Mouse (Mus musculus): ENCODE measurements around the gene Slc28a2. TPM values are rescaled to one million over a fixed set of nuclear protein-coding genes. Genes with fewer than 3 reads are reported as not detected.
"Not testable (repeated sequence)": the region's sequence is repeated elsewhere in the genome, so short reads cannot be mapped to it uniquely, and the experiment has no call there.

Gene Slc28a2
- total RNA-seq, 2 experiments from 2014 or later, result 11.7 to 16.5 TPM

- no peak for ATAC-seq (replicated peaks; ENCODE audit: low FRiP score, poor library complexity, severe bottlenecking)
Observed at GRCm38 (mm10) chr2:122466901-122467300, 40.6 kb downstream of the Slc28a2 start.

DNA sequence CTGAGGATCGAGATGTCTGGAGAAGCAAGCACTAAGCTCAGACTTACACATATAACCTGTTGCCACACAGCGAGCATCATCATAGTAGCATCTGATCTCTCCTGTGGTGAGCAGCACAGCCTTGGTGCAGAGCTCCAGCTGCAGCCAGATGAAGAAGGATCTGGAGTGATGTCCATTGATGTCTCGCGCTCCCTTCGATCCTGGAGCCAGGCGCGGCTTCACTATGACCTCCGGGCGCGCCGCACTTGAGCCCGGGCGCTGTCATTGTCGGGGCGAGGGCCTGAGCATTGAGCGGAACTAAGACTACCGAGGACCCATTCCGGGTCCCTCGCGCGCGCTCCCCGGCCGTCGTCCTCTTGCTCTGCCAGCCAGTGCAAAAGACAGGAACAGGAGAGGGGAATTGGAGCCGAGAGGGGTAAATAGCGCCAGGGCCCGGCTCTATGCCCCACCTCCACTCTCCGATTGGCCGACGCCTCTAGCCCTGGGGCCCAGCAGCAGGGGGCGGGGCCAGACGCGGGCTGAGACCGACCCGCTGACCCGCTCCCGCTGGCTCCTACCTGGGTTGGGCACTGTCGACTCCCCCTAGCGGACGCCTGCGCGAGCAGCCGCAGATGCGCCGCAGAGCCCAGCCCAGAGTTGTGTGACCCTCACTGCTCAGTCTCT is 41.2 kb downstream of the Slc28a2 start:
- ATAC-seq (replicated peaks; ENCODE audit: low FRiP score, poor library complexity, severe bottlenecking), result peak; percentile 99

DNA sequence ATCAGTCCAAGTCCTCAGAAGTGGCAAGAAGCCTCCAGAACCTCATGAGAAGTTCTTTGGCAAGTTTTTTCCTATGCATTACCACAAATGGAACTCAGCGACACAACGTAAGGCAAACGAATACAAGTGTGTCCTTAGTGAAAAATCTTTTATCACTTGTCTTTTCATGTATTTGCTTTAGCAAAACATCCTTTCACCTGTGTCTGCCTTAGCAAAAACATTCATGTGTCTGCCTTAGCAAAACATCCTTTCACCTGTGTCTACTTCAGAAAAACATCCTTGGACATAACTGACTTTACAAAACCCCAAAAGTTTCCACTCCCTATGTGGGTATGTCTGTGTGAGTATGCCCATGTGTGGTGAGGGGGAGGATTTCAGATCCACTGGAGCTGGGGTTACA is 42.9 kb downstream of the Slc28a2 start:
- no peak for ATAC-seq (replicated peaks; ENCODE audit: low FRiP score, poor library complexity, severe bottlenecking)

DNA sequence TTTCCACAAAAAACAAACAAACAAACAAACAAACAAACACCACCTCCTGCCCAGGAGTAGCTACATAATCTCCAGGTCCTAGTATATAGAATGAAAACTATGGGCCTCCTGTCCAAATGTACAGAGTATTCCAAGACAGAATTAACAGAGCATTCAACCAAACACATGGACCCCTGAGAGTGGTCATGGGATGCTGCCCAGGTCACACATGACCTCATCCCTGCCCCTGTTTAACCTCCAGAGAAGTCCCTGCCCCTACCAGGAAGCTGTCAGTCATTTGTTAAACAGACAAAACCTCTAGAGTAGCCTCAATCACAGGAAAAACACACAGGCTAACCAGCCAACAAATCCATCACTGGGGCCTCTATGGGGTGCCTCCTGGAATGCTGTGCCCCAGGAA is 50.3 kb downstream of the Slc28a2 start:
- ATAC-seq (replicated peaks; ENCODE audit: low FRiP score, poor library complexity, severe bottlenecking), result no peak

DNA sequence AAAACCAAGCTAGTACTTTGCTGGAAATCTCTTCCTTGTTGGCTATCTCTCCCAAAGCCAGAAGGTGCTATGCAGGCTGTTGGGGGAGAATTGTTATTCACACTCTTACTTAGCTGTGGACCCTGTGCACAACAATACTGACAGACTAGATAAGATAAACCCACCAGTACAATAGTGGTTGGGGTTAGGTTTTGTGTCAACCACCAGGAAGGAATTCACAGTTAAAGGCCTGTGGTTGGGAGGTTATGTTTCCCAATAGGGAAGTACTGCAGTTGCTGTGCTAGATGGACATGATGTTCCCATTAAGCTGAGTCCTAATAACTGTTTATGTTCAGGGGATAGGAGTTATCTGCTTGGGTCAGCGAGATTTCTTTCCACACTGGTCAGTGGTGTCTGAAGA is 57.5 kb downstream of the Slc28a2 start:
- ATAC-seq (replicated peaks; ENCODE audit: low FRiP score, poor library complexity, severe bottlenecking), result not testable (repeated sequence)

- ATAC-seq (replicated peaks; ENCODE audit: low FRiP score, poor library complexity, severe bottlenecking), result no peak
Observed at GRCm38 (mm10) chr2:122484641-122485040, 58.4 kb downstream of the Slc28a2 start, which contains the start of gene Gm14085. Gm14085 (plus strand) TSS chr2:122484941.

DNA sequence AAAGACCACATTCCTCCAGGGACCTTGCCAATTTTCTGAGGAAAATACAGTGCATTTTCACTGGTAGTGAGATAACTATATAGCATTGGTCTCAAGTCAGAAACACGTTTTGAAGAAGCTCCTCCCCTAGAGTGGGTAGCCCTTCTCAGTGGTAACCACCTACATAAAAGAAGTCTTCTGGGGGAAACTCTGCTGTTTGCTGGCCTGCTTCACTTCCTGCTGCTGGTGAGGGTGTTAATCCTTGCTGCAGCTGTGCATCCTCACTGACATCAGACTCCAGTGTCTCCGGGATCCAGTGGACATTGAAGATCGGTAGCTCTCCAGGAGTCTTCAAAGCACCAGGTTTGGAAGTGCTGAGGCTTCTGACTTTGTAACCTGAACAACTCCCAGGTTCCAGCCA is 59.4 kb downstream of the Slc28a2 start:
- ATAC-seq (replicated peaks; ENCODE audit: low FRiP score, poor library complexity, severe bottlenecking), result not testable (repeated sequence)

DNA sequence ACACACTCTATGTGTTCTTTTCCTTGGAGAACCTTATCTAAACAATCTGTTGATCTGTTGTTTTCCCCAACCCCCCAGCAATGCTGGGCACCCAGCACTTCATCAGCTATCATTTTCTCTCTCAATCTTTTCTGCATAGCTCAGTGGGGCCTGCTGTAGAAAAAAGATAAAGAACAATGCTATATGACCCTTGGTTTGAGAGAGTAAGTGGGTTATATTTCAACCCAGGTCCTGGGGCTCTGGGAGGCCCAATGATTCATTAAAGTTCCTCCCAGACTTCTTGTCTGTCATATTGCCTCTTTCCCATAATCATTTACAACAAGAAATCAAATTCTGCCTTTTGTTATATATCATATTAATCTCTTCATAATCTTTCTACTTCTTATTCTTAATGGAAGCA is 59.8 kb downstream of the Slc28a2 start:
- not testable (repeated sequence) for ATAC-seq (replicated peaks; ENCODE audit: low FRiP score, poor library complexity, severe bottlenecking)

DNA sequence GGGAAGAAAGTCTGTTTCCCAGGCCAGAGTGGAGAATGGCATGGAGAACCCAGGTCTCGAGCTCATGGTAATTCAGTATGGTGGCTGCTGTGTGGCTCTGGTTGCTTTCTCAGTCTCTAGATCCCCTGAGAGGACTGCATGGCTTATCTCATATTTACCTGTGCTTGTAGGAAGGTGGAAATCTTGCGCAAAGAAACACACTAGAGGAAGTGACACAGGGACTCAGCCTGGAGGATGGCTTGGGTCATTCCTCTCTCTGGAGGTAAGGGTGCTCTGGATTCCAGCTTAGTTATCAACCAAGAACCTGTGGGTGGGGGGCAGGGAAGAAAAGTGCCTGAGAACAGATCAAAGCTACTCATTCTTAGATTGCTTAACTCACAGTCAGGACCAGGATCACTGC is 60.4 kb downstream of the Slc28a2 start:
- no peak for ATAC-seq (replicated peaks; ENCODE audit: low FRiP score, poor library complexity, severe bottlenecking)

Other genes with a start within 250 kb of the Slc28a2 start
- not detected in 2 replicates for gene Patl2, start 240.3 kb upstream of the Slc28a2 start, total RNA-seq (2015; ENCODE audit: low replicate concordance)
- not detected in 2 replicates for gene Patl2, start 240.3 kb upstream of the Slc28a2 start, total RNA-seq (2017; ENCODE audit: low replicate concordance)
- gene Terb2, start 240.2 kb upstream of the Slc28a2 start, total RNA-seq (2015; ENCODE audit: low replicate concordance), result not detected in 2 replicates
- not detected in 2 replicates for gene Terb2, start 240.2 kb upstream of the Slc28a2 start, total RNA-seq (2017; ENCODE audit: low replicate concordance)
- gene Sord, start 191.7 kb upstream of the Slc28a2 start, total RNA-seq (2015; ENCODE audit: low replicate concordance), result 14.6 and 18.8 TPM in 2 replicates
- gene Sord, start 191.7 kb upstream of the Slc28a2 start, total RNA-seq (2017; ENCODE audit: low replicate concordance), result 15.3 and 18.7 TPM in 2 replicates
- gene Duox2, start 128.0 kb upstream of the Slc28a2 start, total RNA-seq (2015; ENCODE audit: low replicate concordance), result not detected in 2 replicates
- gene Duox2, start 128.0 kb upstream of the Slc28a2 start, total RNA-seq (2017; ENCODE audit: low replicate concordance), result not detected in 2 replicates
- not detected in 2 replicates for gene Duoxa2, start 127.6 kb upstream of the Slc28a2 start, total RNA-seq (2015; ENCODE audit: low replicate concordance)
- not detected in 2 replicates for gene Duoxa2, start 127.6 kb upstream of the Slc28a2 start, total RNA-seq (2017; ENCODE audit: low replicate concordance)
- 0.77 TPM in 1 of 2 replicates, not detected in the other for gene Duoxa1, start 112.7 kb upstream of the Slc28a2 start, total RNA-seq (2015; ENCODE audit: low replicate concordance)
- gene Duoxa1, start 112.7 kb upstream of the Slc28a2 start, total RNA-seq (2017; ENCODE audit: low replicate concordance), result not detected in 2 replicates
- gene Duox1, start 110.8 kb upstream of the Slc28a2 start, total RNA-seq (2015; ENCODE audit: low replicate concordance), result not detected in 2 replicates
- gene Duox1, start 110.8 kb upstream of the Slc28a2 start, total RNA-seq (2017; ENCODE audit: low replicate concordance), result 0.14 TPM in 1 of 2 replicates, not detected in the other
- 0.84 TPM in 1 of 2 replicates, not detected in the other for gene Shf, start 57.3 kb upstream of the Slc28a2 start, total RNA-seq (2015; ENCODE audit: low replicate concordance)
- 6.3 and 13.0 TPM in 2 replicates for gene Shf, start 57.3 kb upstream of the Slc28a2 start, total RNA-seq (2017; ENCODE audit: low replicate concordance)
- gene Gm14085, start 58.5 kb downstream of the Slc28a2 start, total RNA-seq (2015; ENCODE audit: low replicate concordance), result 0.58 TPM in 1 of 2 replicates, not detected in the other
- 0.28 and 2.2 TPM in 2 replicates for gene Gm14085, start 58.5 kb downstream of the Slc28a2 start, total RNA-seq (2017; ENCODE audit: low replicate concordance)
- gene Gatm, start 184.8 kb downstream of the Slc28a2 start, total RNA-seq (2015; ENCODE audit: low replicate concordance), result 47.1 and 48.5 TPM in 2 replicates
- 26.8 and 29.3 TPM in 2 replicates for gene Gatm, start 184.8 kb downstream of the Slc28a2 start, total RNA-seq (2017; ENCODE audit: low replicate concordance)
- 3.1 and 10.7 TPM in 2 replicates for gene AA467197, start 210.5 kb downstream of the Slc28a2 start, total RNA-seq (2015; ENCODE audit: low replicate concordance)
- gene AA467197, start 210.5 kb downstream of the Slc28a2 start, total RNA-seq (2017; ENCODE audit: low replicate concordance), result 5.6 and 7.5 TPM in 2 replicates